Comparison of ENCODE assay signal across 23 mouse cellular contexts in genomic region chr7:80183466-80183865, GRCm38 (mm10). TPM values are rescaled to one million over a fixed set of nuclear protein-coding genes. Genes with fewer than 3 reads are reported as not detected.
DNase-seq lines count a peak whose midpoint lies in the region; ATAC-seq and TF ChIP-seq lines count a peak whose summit lies in the region.
"Had no signal": no experiment of that assay in that cellular context is flagged by ENCODE, and none has a peak within 500 bp of the region (broad histone marks: within the 10 kb centered on the region; RNA-seq: fewer than 3 reads in every experiment).

No protein-coding gene starts in this region.

- no peak for ATAC-seq in liver, embryonic 16.5 days (ENCODE audit: low read depth)
- no peak for ATAC-seq in cerebellum, adult (ENCODE audit: insufficient number of reproducible peaks, low FRiP score, low TSS enrichment)
- ATAC-seq: forebrain, embryonic 15.5 days; hindbrain, postnatal 0 days had no signal

- H3K4me2 ChIP-seq in liver, embryonic 16.5 days (ENCODE audit: low read depth, low read length), result no peak overlapping the region
- H3K4me2 ChIP-seq: embryonic facial prominence, embryonic 15.5 days; forebrain, embryonic 15.5 days; heart, embryonic 15.5 days; hindbrain, embryonic 13.5 days had no signal

- peak overlapping the region; percentile 20; the same call in 1 of the 2 replicates for H3K27ac ChIP-seq in liver, embryonic 16.5 days (ENCODE audit: low read length)
- peak overlapping the region; percentile 48; the same call in 1 of the 2 replicates for H3K27ac ChIP-seq in ES-Bruce4 (ENCODE audit: insufficient read depth, low read length)
- H3K27ac ChIP-seq: embryonic facial prominence, embryonic 15.5 days; forebrain, embryonic 15.5 days; heart, embryonic 10.5 days; heart, embryonic 15.5 days; hindbrain, embryonic 13.5 days; hindbrain, postnatal 0 days had no signal

- 94% methylated on average over 1 of the region's 1 CpGs for WGBS in liver, embryonic 16.5 days (ENCODE audit: insufficient replicate concordance)

- H3K4me1 ChIP-seq in liver, embryonic 16.5 days (ENCODE audit: control insufficient read depth, low read depth, low read length), result peaks cover 51% of the 10 kb centered on the region
- H3K4me1 ChIP-seq in ES-Bruce4 (ENCODE audit: control insufficient read depth, insufficient read depth, low read length), result peaks cover 1% of the 10 kb centered on the region

- no peak overlapping the region for H3K4me3 ChIP-seq in liver, embryonic 16.5 days (ENCODE audit: low read depth, low read length)
- no peak overlapping the region for H3K4me3 ChIP-seq in ES-Bruce4 (ENCODE audit: low read depth, low read length)
- H3K4me3 ChIP-seq: embryonic facial prominence, embryonic 15.5 days; erythroblast, embryonic 14.5 days; forebrain, embryonic 15.5 days; heart, embryonic 10.5 days; heart, embryonic 15.5 days; hindbrain, embryonic 13.5 days had no signal

- no peak for DNase-seq in liver
- DNase-seq in CD4-positive, CD25-positive, alpha-beta regulatory T cell, adult 2 months (ENCODE audit: low read depth, low spot score), result peak; percentile 51
- peak; percentile 46 for DNase-seq in naive thymus-derived CD4-positive, alpha-beta T cell, adult 2 months (ENCODE audit: low read depth)
- no peak for DNase-seq in left cerebral cortex, postnatal 14 days (ENCODE audit: low spot score in 2 of 2)
- DNase-seq in lung, postnatal 25 days (ENCODE audit: low spot score), result no peak
- DNase-seq: adrenal gland, postnatal 14 days; B cell, adult 2 months; cerebellum, adult 18-20 months; cerebellum, postnatal 14 days; embryo, embryonic 11 days; gastrocnemius, postnatal 36 days; heart, adult 18-20 months; heart, postnatal 14 days had no signal

- no peaks in the 10 kb centered on the region for H3K27me3 ChIP-seq in liver, embryonic 16.5 days (ENCODE audit: control insufficient read depth, insufficient read depth, low read depth, low read length)
- no peaks in the 10 kb centered on the region for H3K27me3 ChIP-seq in ES-Bruce4 (ENCODE audit: control insufficient read depth, insufficient read depth, low read length, poor library complexity, severe bottlenecking)
- H3K27me3 ChIP-seq: embryonic facial prominence, embryonic 15.5 days; forebrain, embryonic 15.5 days; heart, embryonic 15.5 days; hindbrain, embryonic 13.5 days had no signal

- no peaks in the 10 kb centered on the region for H3K9me3 ChIP-seq in liver, embryonic 16.5 days (replicated peaks; ENCODE audit: control insufficient read depth, low read length)
- H3K9me3 ChIP-seq in ES-Bruce4 (replicated peaks; ENCODE audit: control insufficient read depth, insufficient read depth, low read length, poor library complexity, severe bottlenecking), result no peaks in the 10 kb centered on the region
- H3K9me3 ChIP-seq: embryonic facial prominence, embryonic 15.5 days; forebrain, embryonic 15.5 days; heart, embryonic 10.5 days; heart, embryonic 15.5 days; hindbrain, embryonic 13.5 days had no signal

- TF ChIP-seq POLR2A in ES-Bruce4 (IDR thresholded peaks at IDR 0.05; ENCODE audit: insufficient read depth, low read length), result no peak

- no peak overlapping the region for H3K9ac ChIP-seq in liver, embryonic 16.5 days (ENCODE audit: low read depth, low read length)
- H3K9ac ChIP-seq in ES-Bruce4 (ENCODE audit: low read depth, poor library complexity, severe bottlenecking), result no peak overlapping the region
- H3K9ac ChIP-seq: embryonic facial prominence, embryonic 15.5 days; forebrain, embryonic 15.5 days; heart, embryonic 15.5 days; hindbrain, embryonic 13.5 days had no signal

- TF ChIP-seq EP300 in ES-Bruce4 (IDR thresholded peaks at IDR 0.05; ENCODE audit: insufficient read depth, low read depth, low read length), result no peak

- no peaks in the 10 kb centered on the region for H3K36me3 ChIP-seq in liver, embryonic 16.5 days (ENCODE audit: control insufficient read depth, insufficient read depth)
- no peaks in the 10 kb centered on the region for H3K36me3 ChIP-seq in ES-Bruce4 (ENCODE audit: control insufficient read depth, insufficient read depth, low read length, poor library complexity, severe bottlenecking)
- H3K36me3 ChIP-seq: embryonic facial prominence, embryonic 15.5 days; forebrain, embryonic 15.5 days; heart, embryonic 10.5 days; heart, embryonic 15.5 days; hindbrain, embryonic 13.5 days had no signal

- intact Hi-C loops in left cerebral cortex, postnatal 14 days (cut with DNase I), result no loop called here

- TF ChIP-seq CTCF in ES-Bruce4 (IDR thresholded peaks at IDR 0.05; ENCODE audit: low read depth, low read length), result no peak

RNA-seq across cellular contexts. Expression of gene Sema4b, which starts 3.2 kb away (rescaled TPM):
- 13.4 and 14.4 TPM in 2 replicates for polyA plus RNA-seq in liver, embryonic 16.5 days (2015; fragmentation: Nextera tagmentation; extraction: Ambion mirVana)
- 27.1 and 29.0 TPM in 2 replicates for polyA plus RNA-seq in ES-Bruce4 (2011; ENCODE audit: insufficient read depth, insufficient read length, low read depth, missing spikeins)
- 10 to 100 TPM; 20.0 to 20.7 TPM for total RNA-seq in left cerebral cortex, postnatal 14 days (2021)

RNA-seq across cellular contexts. Expression of gene Cib1, which starts 49.1 kb away (rescaled TPM):
- 76.4 and 77.0 TPM in 2 replicates for polyA plus RNA-seq in liver, embryonic 16.5 days (2015; fragmentation: Nextera tagmentation; extraction: Ambion mirVana)
- polyA plus RNA-seq in ES-Bruce4 (2011; ENCODE audit: insufficient read depth, insufficient read length, low read depth, missing spikeins), result 35.5 and 38.4 TPM in 2 replicates
- total RNA-seq in left cerebral cortex, postnatal 14 days (2021), result 10 to 100 TPM; 18.7 to 22.0 TPM

RNA-seq across cellular contexts. Expression of gene Gdpgp1, which starts 49.2 kb away (rescaled TPM):
- 1.5 and 1.7 TPM in 2 replicates for polyA plus RNA-seq in liver, embryonic 16.5 days (2015; fragmentation: Nextera tagmentation; extraction: Ambion mirVana)
- 3.3 and 4.3 TPM in 2 replicates for polyA plus RNA-seq in ES-Bruce4 (2011; ENCODE audit: insufficient read depth, insufficient read length, low read depth, missing spikeins)
- total RNA-seq in left cerebral cortex, postnatal 14 days (2021), result 1 to 10 TPM; 6.6 to 6.7 TPM

Comparison
In these comparisons a context has a peak if more than half of its experiments do, and no peak if none do; other contexts are left out.
1. DNase-seq: peak in CD4-positive, CD25-positive, alpha-beta regulatory T cell, adult 2 months (single experiment) and naive thymus-derived CD4-positive, alpha-beta T cell, adult 2 months (single experiment); none in liver (single experiment), left cerebral cortex, postnatal 14 days (0 of 2) and lung, postnatal 25 days (single experiment).